ENCODE assay signal across 8 mouse cellular contexts in the genomic region with DNA sequence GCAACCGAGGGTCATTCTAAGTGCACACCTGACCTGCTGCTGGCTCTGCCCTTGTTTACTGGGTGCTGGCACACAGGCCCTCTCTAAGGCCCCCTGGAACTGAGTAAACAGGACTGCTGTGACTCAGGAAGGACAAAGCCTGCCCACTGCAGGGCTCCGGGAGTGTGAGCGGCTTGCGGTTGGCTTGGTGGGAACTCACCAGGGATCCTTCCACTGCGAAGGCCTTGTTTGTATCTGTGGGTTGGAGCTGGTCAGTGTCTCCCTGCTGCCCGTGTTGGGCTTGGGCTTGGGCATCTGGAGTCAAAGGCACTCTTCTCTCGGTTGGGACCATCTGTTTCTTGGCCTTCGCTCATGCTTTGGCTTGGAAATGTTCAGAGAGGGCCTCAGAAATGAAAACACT. TPM values are rescaled to one million over a fixed set of nuclear protein-coding genes. Genes with fewer than 3 reads are reported as not detected.
DNase-seq lines count a peak whose midpoint lies in the region; ATAC-seq and TF ChIP-seq lines count a peak whose summit lies in the region.
"Had no signal": no experiment of that assay in that cellular context is flagged by ENCODE, and none has a peak within 500 bp of the region (broad histone marks: within the 10 kb centered on the region; RNA-seq: fewer than 3 reads in every experiment).

No protein-coding gene starts in this region.

- TF ChIP-seq CTCF in intestine, postnatal 0 days (IDR thresholded peaks at IDR 0.05; ENCODE audit: low read depth): no peak

- H3K4me1 ChIP-seq in intestine, embryonic 14.5 days (replicated peaks; ENCODE audit: control insufficient read depth, insufficient read depth, low read length): 0 out of 2 replicates have a peak, but pooled peaks cover 2% of the 10 kb centered on the region
- H3K4me1 ChIP-seq in intestine, postnatal 0 days (replicated peaks; ENCODE audit: control insufficient read depth, insufficient read depth, low read length): no peaks in the 10 kb centered on the region
- H3K4me1 ChIP-seq in ES-E14 (ENCODE audit: control insufficient read depth in 2 of 2, insufficient read depth in 2 of 2, low read length in 2 of 2, poor library complexity in 1 of 2): peaks cover 0 to 6% of the 10 kb centered on the region in 2 experiments; a peak in 1 of 4 replicates
- H3K4me1 ChIP-seq in brown adipose tissue, adult 24 weeks (ENCODE audit: control insufficient read depth, insufficient read depth, insufficient read length, low read length): no peaks in the 10 kb centered on the region; the same call in 1 of the 2 replicates
- H3K4me1 ChIP-seq in limb, embryonic 10.5 days: peaks cover 10% of the 10 kb centered on the region

- no peaks in the 10 kb centered on the region for H3K9me3 ChIP-seq in intestine, embryonic 14.5 days (ENCODE audit: control insufficient read depth, low read length)
- H3K9me3 ChIP-seq in intestine, postnatal 0 days (ENCODE audit: control insufficient read depth): no peaks in the 10 kb centered on the region
- no peaks in the 10 kb centered on the region for H3K9me3 ChIP-seq in ES-E14 (ENCODE audit: control insufficient read depth, insufficient read depth, low read depth, low read length)
- H3K9me3 ChIP-seq in limb, embryonic 10.5 days (replicated peaks): no peaks in the 10 kb centered on the region

- in situ Hi-C loops in ES-E14 (cut with MboI; ENCODE audit: low sequenced_read_pairs in 2 of 2, unreplicated experiment in 2 of 2): loop anchor here (25.0 kb wide), 1 partner anchor 283 kb away; no protein-coding TSS in a partner anchor

- H3K4me3 ChIP-seq in intestine, embryonic 14.5 days (ENCODE audit: low read depth, low read length): no peak overlapping the region
- H3K4me3 ChIP-seq in intestine, postnatal 0 days (ENCODE audit: low read depth, low read length): no peak overlapping the region
- no peak overlapping the region for H3K4me3 ChIP-seq in ES-E14 (ENCODE audit: insufficient read depth in 1 of 2, low read depth in 1 of 2, low read length in 2 of 2, poor library complexity in 1 of 2, severe bottlenecking in 1 of 2)
- H3K4me3 ChIP-seq in brown adipose tissue, adult 24 weeks (ENCODE audit: insufficient read depth, low read depth, low read length): no peak overlapping the region
- no peak overlapping the region for H3K4me3 ChIP-seq in limb, embryonic 10.5 days

- no peak for ATAC-seq in intestine, embryonic 14.5 days (replicated peaks; ENCODE audit: low FRiP score, low TSS enrichment, low read depth)
- ATAC-seq in intestine, postnatal 0 days: no peak
- ATAC-seq in inflammation-experienced regulatory T-cells, adult 6 months: no peak

- H3K36me3 ChIP-seq in intestine, embryonic 14.5 days (ENCODE audit: control insufficient read depth, insufficient read depth, low read length): peaks cover 52% of the 10 kb centered on the region
- peaks cover 60% of the 10 kb centered on the region for H3K36me3 ChIP-seq in intestine, postnatal 0 days (ENCODE audit: control insufficient read depth, insufficient read depth)
- H3K36me3 ChIP-seq in ES-E14 (ENCODE audit: control insufficient read depth, insufficient read depth, low read length, poor library complexity, severe bottlenecking): peaks cover 26% of the 10 kb centered on the region; the same call in 1 of the 2 replicates
- peaks cover 54% of the 10 kb centered on the region for H3K36me3 ChIP-seq in limb, embryonic 10.5 days

- H3K4me2 ChIP-seq in intestine, embryonic 14.5 days (ENCODE audit: low read length): no peak overlapping the region
- no peak overlapping the region for H3K4me2 ChIP-seq in intestine, postnatal 0 days (replicated peaks; ENCODE audit: low read depth)

- DNase-seq in intestine, embryonic 14.5 days (ENCODE audit: low spot score): no peak
- DNase-seq in ES-E14 (ENCODE audit: low read depth, low spot score): no peak
- DNase-seq in limb, embryonic 10.5 days (ENCODE audit: low spot score): no peak
- DNase-seq in thymus, adult 18-20 months: no peak
- DNase-seq: gastrocnemius, postnatal 36 days had no signal

- 50% methylated on average over 8 of the region's 8 CpGs for WGBS in intestine, embryonic 14.5 days
- WGBS in intestine, postnatal 0 days: 54% methylated on average over 8 of the region's 8 CpGs
- 63% methylated on average over 8 of the region's 8 CpGs for WGBS in limb, embryonic 10.5 days

- H3K9ac ChIP-seq in intestine, embryonic 14.5 days (ENCODE audit: low read length): no peak overlapping the region
- H3K9ac ChIP-seq in intestine, postnatal 0 days (ENCODE audit: low read depth, low read length): no peak overlapping the region
- no peak overlapping the region for H3K9ac ChIP-seq in ES-E14 (ENCODE audit: insufficient read depth, low read depth, low read length, poor library complexity, severe bottlenecking)

- no peaks in the 10 kb centered on the region for H3K27me3 ChIP-seq in intestine, embryonic 14.5 days (replicated peaks; ENCODE audit: control insufficient read depth, insufficient read depth, low read length)
- H3K27me3 ChIP-seq in intestine, postnatal 0 days (replicated peaks; ENCODE audit: control insufficient read depth, insufficient read depth, low read length): no peaks in the 10 kb centered on the region
- no peaks in the 10 kb centered on the region for H3K27me3 ChIP-seq in limb, embryonic 10.5 days (ENCODE audit: low read depth, poor library complexity, severe bottlenecking)

- H3K27ac ChIP-seq in intestine, embryonic 14.5 days (ENCODE audit: low read depth): peak overlapping the region; percentile 36; the same call in 1 of the 2 replicates
- H3K27ac ChIP-seq in intestine, postnatal 0 days (ENCODE audit: low read depth, low read length): no peak overlapping the region
- H3K27ac ChIP-seq in ES-E14 (ENCODE audit: insufficient read depth, low read depth, low read length, poor library complexity, severe bottlenecking): peak overlapping the region; percentile 68
- peak overlapping the region; percentile 30; the same call in 1 of the 2 replicates for H3K27ac ChIP-seq in brown adipose tissue, adult 24 weeks (replicated peaks; ENCODE audit: low read depth, low read length)
- peak overlapping the region; percentile 83 for H3K27ac ChIP-seq in limb, embryonic 10.5 days

TF ChIP-seq in ES-E14, 5 proteins besides CTCF, POLR2A, EP300 and RAD21:
- TF ChIP-seq ZNF384 (IDR thresholded peaks at IDR 0.05; ENCODE audit: low read depth, low read length) (no peak), ZC3H11A (IDR thresholded peaks at IDR 0.05; ENCODE audit: borderline replicate concordance, low read depth, low read length) (no peak), HCFC1 (IDR thresholded peaks at IDR 0.05; ENCODE audit: borderline replicate concordance, insufficient read depth, low read length) (no peak), MAFK (IDR thresholded peaks at IDR 0.05; ENCODE audit: insufficient read depth, low read depth, low read length) (no peak), CHD2 (IDR thresholded peaks at IDR 0.05; ENCODE audit: low read depth, low read length) (no peak)

RNA-seq across cellular contexts. Expression of gene Otulin, which starts 34.9 kb away (rescaled TPM):
- 36.4 and 46.1 TPM in 2 replicates for polyA plus RNA-seq in intestine, embryonic 14.5 days (2014; fragmentation: Nextera tagmentation; extraction: Ambion mirVana)
- polyA plus RNA-seq in intestine, postnatal 0 days (2015; fragmentation: Nextera tagmentation; extraction: Ambion mirVana): 29.9 and 30.8 TPM in 2 replicates
- 24.4 and 28.0 TPM in 2 replicates for total RNA-seq in ES-E14 (2012; rRNA removed)
- polyA plus RNA-seq in brown adipose tissue, adult 24 weeks (2012; ENCODE audit: insufficient read depth, insufficient read length, missing spikeins): 16.4 and 17.0 TPM in 2 replicates
- 28.9 and 30.6 TPM in 2 replicates for polyA plus RNA-seq in limb, embryonic 10.5 days (2016; fragmentation: Nextera tagmentation; extraction: Ambion mirVana)
- polyA plus RNA-seq in inflammation-experienced regulatory T-cells, adult 6 months (2017; shearing (Covaris generic)): 10 to 100 TPM; 10.4 to 14.3 (median 12.3) TPM
